ENCODE assay signal across 9 mouse cellular contexts in the genomic region with DNA sequence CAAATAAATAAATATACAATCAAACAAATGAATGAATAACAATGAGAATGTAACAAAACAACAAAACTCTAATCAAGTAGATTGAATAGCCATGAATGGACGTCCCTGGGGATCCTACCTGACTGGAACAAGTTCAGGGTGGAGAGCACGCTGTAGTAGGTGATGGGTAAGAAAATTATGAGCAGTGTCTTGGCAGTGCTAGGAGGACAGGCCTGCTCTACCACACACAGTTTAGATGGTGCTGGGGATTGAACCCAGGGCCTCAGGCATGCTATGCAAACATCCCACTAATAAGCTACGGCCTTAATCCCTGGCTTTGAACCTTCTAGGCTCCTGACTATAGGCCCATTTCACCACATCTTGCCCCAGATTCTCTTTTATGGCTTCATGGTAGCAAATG. TPM values are rescaled to one million over a fixed set of nuclear protein-coding genes. Genes with fewer than 3 reads are reported as not detected.
DNase-seq lines count a peak whose midpoint lies in the region; ATAC-seq lines count a peak whose summit lies in the region.
"Had no signal": no experiment of that assay in that cellular context is flagged by ENCODE, and none has a peak within 500 bp of the region (broad histone marks: within the 10 kb centered on the region; RNA-seq: fewer than 3 reads in every experiment).

No protein-coding gene starts in this region.

- H3K27me3 ChIP-seq in heart, embryonic 15.5 days, result no peaks in the 10 kb centered on the region
- H3K27me3 ChIP-seq in embryonic facial prominence, embryonic 12.5 days, result no peaks in the 10 kb centered on the region
- no peaks in the 10 kb centered on the region for H3K27me3 ChIP-seq in intestine, embryonic 15.5 days (replicated peaks)
- no peaks in the 10 kb centered on the region for H3K27me3 ChIP-seq in midbrain, embryonic 14.5 days (ENCODE audit: control insufficient read depth, insufficient read depth, low read length)

- H3K9me3 ChIP-seq in heart, embryonic 15.5 days (replicated peaks), result no peaks in the 10 kb centered on the region
- H3K9me3 ChIP-seq in embryonic facial prominence, embryonic 12.5 days, result no peaks in the 10 kb centered on the region
- H3K9me3 ChIP-seq in intestine, embryonic 15.5 days, result no peaks in the 10 kb centered on the region
- no peaks in the 10 kb centered on the region for H3K9me3 ChIP-seq in midbrain, embryonic 14.5 days (ENCODE audit: control insufficient read depth, low read length)

- peaks cover 51% of the 10 kb centered on the region for H3K36me3 ChIP-seq in heart, embryonic 15.5 days
- peaks cover 53% of the 10 kb centered on the region for H3K36me3 ChIP-seq in embryonic facial prominence, embryonic 12.5 days
- peaks cover 38% of the 10 kb centered on the region for H3K36me3 ChIP-seq in intestine, embryonic 15.5 days
- H3K36me3 ChIP-seq in midbrain, embryonic 14.5 days (ENCODE audit: control insufficient read depth, insufficient read depth, low read length), result peaks cover 60% of the 10 kb centered on the region

- ATAC-seq in heart, embryonic 15.5 days (replicated peaks; ENCODE audit: insufficient number of reproducible peaks, insufficient read depth, low FRiP score, low read depth), result no peak
- ATAC-seq in embryonic facial prominence, embryonic 12.5 days (ENCODE audit: insufficient number of reproducible peaks, insufficient read depth, low FRiP score, low TSS enrichment), result no peak
- ATAC-seq in intestine, embryonic 15.5 days, result no peak
- ATAC-seq in midbrain, embryonic 14.5 days (ENCODE audit: low FRiP score, low TSS enrichment), result no peak

- H3K4me3 ChIP-seq in heart, embryonic 15.5 days, result peak overlapping the region; percentile 60; the same call in 1 of the 2 replicates
- peak overlapping the region; percentile 65; the same call in 1 of the 2 replicates for H3K4me3 ChIP-seq in embryonic facial prominence, embryonic 12.5 days
- H3K4me3 ChIP-seq in intestine, embryonic 15.5 days (replicated peaks), result no peak overlapping the region
- H3K4me3 ChIP-seq in midbrain, embryonic 14.5 days (replicated peaks; ENCODE audit: low read depth, low read length), result no peak overlapping the region

- WGBS in heart, embryonic 15.5 days, result 90% methylated on average over 3 of the region's 3 CpGs
- WGBS in embryonic facial prominence, embryonic 12.5 days, result 86% methylated on average over 3 of the region's 3 CpGs
- 86% methylated on average over 3 of the region's 3 CpGs for WGBS in intestine, embryonic 15.5 days
- 94% methylated on average over 3 of the region's 3 CpGs for WGBS in midbrain, embryonic 14.5 days

- no peak overlapping the region for H3K27ac ChIP-seq in heart, embryonic 15.5 days
- no peak overlapping the region for H3K27ac ChIP-seq in embryonic facial prominence, embryonic 12.5 days
- H3K27ac ChIP-seq in intestine, embryonic 15.5 days, result no peak overlapping the region
- no peak overlapping the region for H3K27ac ChIP-seq in midbrain, embryonic 14.5 days (replicated peaks; ENCODE audit: low read depth, low read length)

- H3K4me2 ChIP-seq in heart, embryonic 15.5 days, result peak overlapping the region; percentile 80
- peak overlapping the region; percentile 90 for H3K4me2 ChIP-seq in embryonic facial prominence, embryonic 12.5 days (replicated peaks)
- H3K4me2 ChIP-seq in intestine, embryonic 15.5 days (replicated peaks), result peak overlapping the region; percentile 62
- peak overlapping the region; percentile 78 for H3K4me2 ChIP-seq in midbrain, embryonic 14.5 days (ENCODE audit: low read length)

- H3K9ac ChIP-seq in heart, embryonic 15.5 days, result no peak overlapping the region
- no peak overlapping the region for H3K9ac ChIP-seq in embryonic facial prominence, embryonic 12.5 days
- H3K9ac ChIP-seq in intestine, embryonic 15.5 days, result no peak overlapping the region
- H3K9ac ChIP-seq in midbrain, embryonic 14.5 days (replicated peaks; ENCODE audit: low read length), result no peak overlapping the region

- peaks cover 21% of the 10 kb centered on the region for H3K4me1 ChIP-seq in heart, embryonic 15.5 days (replicated peaks)
- H3K4me1 ChIP-seq in embryonic facial prominence, embryonic 12.5 days, result peaks cover 15% of the 10 kb centered on the region
- H3K4me1 ChIP-seq in intestine, embryonic 15.5 days (replicated peaks), result peaks cover 14% of the 10 kb centered on the region; the same call in 1 of the 2 replicates
- peaks cover 8% of the 10 kb centered on the region for H3K4me1 ChIP-seq in midbrain, embryonic 14.5 days (ENCODE audit: control insufficient read depth, insufficient read depth, low read length)

- DNase-seq in heart, postnatal 4 days, result no peak
- DNase-seq in midbrain, embryonic 14.5 days, result no peak
- no peak for DNase-seq in thymus, postnatal 4 days
- DNase-seq in cerebellum, adult 9-10 months, result no peak
- no peak for DNase-seq in cerebellum, postnatal 4 days (ENCODE audit: low spot score in 2 of 2)
- DNase-seq: kidney, postnatal 14 days had no signal

RNA-seq across cellular contexts. Expression of a gene that starts 1.4 kb away (rescaled TPM):
- 17.6 and 23.5 TPM in 2 replicates for polyA plus RNA-seq in heart, embryonic 15.5 days (2015; fragmentation: Nextera tagmentation; extraction: Ambion mirVana)
- total RNA-seq in heart, postnatal 4 days (2021), result 10 to 100 TPM; 42.9 to 44.9 TPM
- 23.7 and 24.6 TPM in 2 replicates for polyA plus RNA-seq in embryonic facial prominence, embryonic 12.5 days (2016; fragmentation: Nextera tagmentation; extraction: Ambion mirVana)
- polyA plus RNA-seq in intestine, embryonic 15.5 days (2015; fragmentation: Nextera tagmentation; extraction: Ambion mirVana), result 18.5 and 19.3 TPM in 2 replicates
- polyA plus RNA-seq in midbrain, embryonic 14.5 days (2014; fragmentation: Nextera tagmentation; extraction: Ambion mirVana), result 38.3 and 47.7 TPM in 2 replicates

RNA-seq across cellular contexts. Expression of a gene that starts 30.7 kb away (rescaled TPM):
- 3.2 and 4.6 TPM in 2 replicates for polyA plus RNA-seq in heart, embryonic 15.5 days (2015; fragmentation: Nextera tagmentation; extraction: Ambion mirVana)
- 10 to 100 TPM; 40.9 to 42.4 TPM for total RNA-seq in heart, postnatal 4 days (2021)
- polyA plus RNA-seq in embryonic facial prominence, embryonic 12.5 days (2016; fragmentation: Nextera tagmentation; extraction: Ambion mirVana), result 2.5 and 3.6 TPM in 2 replicates
- 2.3 and 2.5 TPM in 2 replicates for polyA plus RNA-seq in intestine, embryonic 15.5 days (2015; fragmentation: Nextera tagmentation; extraction: Ambion mirVana)
- polyA plus RNA-seq in midbrain, embryonic 14.5 days (2014; fragmentation: Nextera tagmentation; extraction: Ambion mirVana), result 0.67 and 1.1 TPM in 2 replicates

RNA-seq across cellular contexts. Expression of a gene that starts 36.9 kb away (rescaled TPM):
- polyA plus RNA-seq in heart, embryonic 15.5 days (2015; fragmentation: Nextera tagmentation; extraction: Ambion mirVana), result 24.5 and 30.9 TPM in 2 replicates
- total RNA-seq in heart, postnatal 4 days (2021), result 10 to 100 TPM; 15.5 to 16.4 TPM
- polyA plus RNA-seq in embryonic facial prominence, embryonic 12.5 days (2016; fragmentation: Nextera tagmentation; extraction: Ambion mirVana), result 27.8 and 28.7 TPM in 2 replicates
- 22.4 and 23.7 TPM in 2 replicates for polyA plus RNA-seq in intestine, embryonic 15.5 days (2015; fragmentation: Nextera tagmentation; extraction: Ambion mirVana)
- 44.3 and 47.9 TPM in 2 replicates for polyA plus RNA-seq in midbrain, embryonic 14.5 days (2014; fragmentation: Nextera tagmentation; extraction: Ambion mirVana)

RNA-seq across cellular contexts. Expression of a gene that starts 37.1 kb away (rescaled TPM):
- polyA plus RNA-seq in heart, embryonic 15.5 days (2015; fragmentation: Nextera tagmentation; extraction: Ambion mirVana), result 35.4 and 39.9 TPM in 2 replicates
- total RNA-seq in heart, postnatal 4 days (2021), result 100 to 1,000 TPM; 147 to 149 TPM
- polyA plus RNA-seq in embryonic facial prominence, embryonic 12.5 days (2016; fragmentation: Nextera tagmentation; extraction: Ambion mirVana), result 68.1 and 72.8 TPM in 2 replicates
- 43.9 and 51.5 TPM in 2 replicates for polyA plus RNA-seq in intestine, embryonic 15.5 days (2015; fragmentation: Nextera tagmentation; extraction: Ambion mirVana)
- 52.1 and 61.6 TPM in 2 replicates for polyA plus RNA-seq in midbrain, embryonic 14.5 days (2014; fragmentation: Nextera tagmentation; extraction: Ambion mirVana)

RNA-seq across cellular contexts. Expression of a gene that starts 42.5 kb away (rescaled TPM):
- polyA plus RNA-seq in heart, embryonic 15.5 days (2015; fragmentation: Nextera tagmentation; extraction: Ambion mirVana), result 1.8 and 2.2 TPM in 2 replicates
- total RNA-seq in heart, postnatal 4 days (2021), result under 1 TPM in 1 of 2 experiments, not detected in 1; 0.56 TPM
- 3.7 and 3.8 TPM in 2 replicates for polyA plus RNA-seq in embryonic facial prominence, embryonic 12.5 days (2016; fragmentation: Nextera tagmentation; extraction: Ambion mirVana)
- 1.9 and 2.4 TPM in 2 replicates for polyA plus RNA-seq in intestine, embryonic 15.5 days (2015; fragmentation: Nextera tagmentation; extraction: Ambion mirVana)
- 32.8 and 46.5 TPM in 2 replicates for polyA plus RNA-seq in midbrain, embryonic 14.5 days (2014; fragmentation: Nextera tagmentation; extraction: Ambion mirVana)

Comparison
In these comparisons a context has a peak if more than half of its experiments do, and no peak if none do; other contexts are left out.
1. H3K4me3 ChIP-seq: peak in heart, embryonic 15.5 days (single experiment) and embryonic facial prominence, embryonic 12.5 days (single experiment); none in intestine, embryonic 15.5 days (single experiment) and midbrain, embryonic 14.5 days (single experiment).
2. Peak in every context shown above with its lines, with median percentiles within 50 percentile points of each other: H3K4me2 ChIP-seq.